Mouse (Mus musculus): ENCODE data around the gene Lrrk1.

- no peak for TF ChIP-seq CTCF (IDR thresholded peaks at IDR 0.05; ENCODE audit: borderline replicate concordance, insufficient read depth, low read length)
- TF ChIP-seq POLR2A (IDR thresholded peaks at IDR 0.05; ENCODE audit: low read depth, low read length) = no peak
These were observed 48.1 kb downstream of the Lrrk1 start for GRCm38 (mm10) chr7:66340044-66340443.
